Mouse (Mus musculus) embryonic stem cell, embryonic (primary cell): Measurements from ENCODE around the gene Calm3.

Experiments
- CTCF ChIA-PET, 4 experiments: fragments of 300-600 bp in 2 of 4; fragments of 350-600 bp in 2 of 4; sonication (Branson Sonifier 250); formaldehyde crosslinking; loops; one replicate each; lab custom pipeline; 2022; ENCODE audit warnings: inconsistent platforms in 2 of 4; lab: Charles Lee
- POLR2A ChIA-PET, 4 experiments: fragments of 300-600 bp in 2 of 4; fragments of 350-600 bp in 2 of 4; sonication (Branson Sonifier 250); formaldehyde crosslinking; loops; one replicate each; lab custom pipeline; 2022; ENCODE audit warnings: antibody characterized with exemption in 4 of 4, inconsistent platforms in 1 of 4; lab: Charles Lee

The Calm3 gene

DNA sequence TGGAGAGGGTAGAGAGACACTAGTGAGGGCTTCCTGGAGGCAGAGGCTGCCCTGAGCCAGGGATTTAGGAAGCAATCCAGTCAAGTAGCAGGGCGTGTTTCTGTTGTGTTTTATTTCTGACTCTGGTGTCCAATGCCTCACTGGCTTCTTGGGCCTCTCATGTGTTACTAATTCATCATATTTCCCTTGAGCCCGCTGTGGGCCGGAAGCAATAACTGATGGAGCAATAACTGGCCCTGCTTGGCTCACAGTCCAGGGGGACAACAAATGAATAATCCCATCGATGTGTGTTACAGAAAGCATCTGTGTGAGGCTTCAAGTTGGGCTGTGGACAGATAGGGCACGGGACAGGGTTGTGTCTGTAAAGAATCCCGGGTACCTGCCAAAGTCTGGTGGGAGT, 11.6 kb downstream of the Calm3 start:
- ChIA-PET POLR2A (no interaction called here), CTCF (interaction anchor here in 2 of 4 experiments (1.4 to 3.3 kb wide), 4 partner anchors 17 to 38 kb away, joined by 3 to 40 read pairs (median 12); partner anchors contain the start of genes Dact3 (in 2 of the 2) and Gng8 (in 1 of the 2))

DNA sequence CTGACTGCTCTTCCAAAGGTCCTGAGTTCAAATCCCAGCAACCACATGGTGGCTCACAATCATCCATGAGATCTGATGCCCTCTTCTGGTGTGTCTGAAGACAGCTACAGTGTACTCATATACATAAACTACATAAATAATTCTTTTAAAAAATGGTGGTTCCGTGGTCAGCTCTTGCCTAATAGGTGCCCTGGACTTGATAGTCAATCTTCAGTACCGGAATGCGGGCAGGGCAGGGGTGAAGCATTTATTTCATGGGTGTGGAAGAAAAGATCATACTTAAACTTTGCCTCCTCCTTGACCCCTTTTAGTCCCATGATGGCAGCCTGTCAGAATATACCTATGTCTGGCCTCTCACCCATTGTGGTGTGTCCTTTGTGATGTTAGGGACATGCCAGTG, 12.0 kb downstream of the Calm3 start:
- POLR2A ChIA-PET: interaction anchor here in 1 of 4 experiments (0.8 kb wide), 1 partner anchor 113 kb away, joined by 3 read pairs; no protein-coding TSS in a partner anchor

DNA sequence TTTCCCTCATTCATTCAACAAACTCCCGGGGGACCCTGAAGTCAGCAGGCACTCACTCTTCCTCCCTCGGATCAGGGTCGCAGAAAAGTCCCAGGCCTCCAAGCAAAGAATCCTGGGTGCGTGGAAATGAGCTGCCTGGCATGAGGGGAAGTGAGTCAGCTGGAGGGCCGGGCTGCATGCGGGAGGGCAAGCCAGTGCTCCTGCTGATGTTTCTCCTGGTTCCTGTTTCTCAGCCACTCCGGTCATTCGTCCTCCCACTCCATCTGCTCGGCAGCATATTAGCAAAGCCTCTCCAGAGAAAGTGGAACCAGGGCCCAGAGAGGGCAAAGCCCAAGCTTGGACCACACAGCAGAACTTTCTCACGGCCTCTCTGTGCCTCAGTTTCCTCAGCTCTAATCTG, 14.0 kb downstream of the Calm3 start:
- CTCF ChIA-PET: interaction anchor here in 1 of 4 experiments (1.9 kb wide), 1 partner anchor 36 kb away, joined by 6 read pairs; the partner anchor contains the start of gene Dact3
- POLR2A ChIA-PET: no interaction called here

More for the DNA sequence above, 12.0 kb downstream of the Calm3 start:
- CTCF ChIA-PET: interaction anchor here in 2 of 4 experiments (1.4 to 3.3 kb wide), 2 partner anchors 17 to 37 kb away, joined by 3 to 40 read pairs; partner anchors contain the start of gene Dact3 (in 1 of the 2)

DNA sequence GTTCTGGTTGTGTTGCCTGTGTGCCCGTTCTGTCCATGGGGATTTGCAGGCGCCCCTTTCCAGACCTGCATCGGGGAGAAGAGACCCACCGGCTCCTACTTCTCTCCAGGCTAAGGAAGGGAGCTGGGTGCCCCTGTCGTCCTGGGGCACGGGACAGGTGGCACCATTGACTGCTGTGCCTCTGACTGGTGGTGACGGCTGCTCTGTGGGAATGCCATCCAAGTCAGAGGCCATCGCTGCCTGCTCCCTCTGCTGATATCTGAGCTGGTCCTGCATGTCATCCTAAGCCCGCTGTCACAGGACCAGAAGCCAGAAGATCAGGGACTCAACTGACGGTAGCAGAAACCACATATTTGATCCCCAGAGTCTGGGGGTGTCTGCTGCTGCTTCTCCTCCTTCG, 15.1 kb downstream of the Calm3 start:
- CTCF ChIA-PET: interaction anchor here in 1 of 4 experiments (1.0 to 1.9 kb wide), 3 partner anchors 14 to 34 kb away, joined by 4 to 6 read pairs (median 4); partner anchors contain the start of gene Dact3
- POLR2A ChIA-PET: interaction anchor here in 2 of 4 experiments (0.7 to 1.0 kb wide), 2 partner anchors 9 to 14 kb away, joined by 3 to 4 read pairs; no protein-coding TSS in a partner anchor

DNA sequence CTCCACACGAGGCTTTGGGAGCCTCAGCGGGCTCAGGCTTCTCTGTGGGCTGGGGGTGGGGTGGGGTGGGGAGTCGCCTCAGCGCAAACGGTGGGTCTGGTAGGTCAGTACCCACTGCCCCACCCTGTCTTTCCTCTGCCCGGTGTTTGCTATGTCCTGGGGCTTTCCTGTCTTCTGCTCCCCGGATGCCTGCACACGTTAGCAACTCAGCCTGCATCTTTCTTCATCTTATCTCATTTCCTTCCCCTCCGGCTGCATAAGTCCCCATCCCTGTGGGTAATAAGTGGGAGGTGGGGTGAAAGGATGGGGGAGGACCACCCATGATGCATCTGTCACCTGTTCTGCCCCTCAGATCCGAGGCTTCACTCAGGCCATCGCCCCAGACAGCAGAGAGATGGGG, 15.5 kb downstream of the Calm3 start:
- POLR2A ChIA-PET: interaction anchor here in 2 of 4 experiments (0.7 to 1.0 kb wide), 2 partner anchors 8 to 14 kb away, joined by 3 to 4 read pairs; no protein-coding TSS in a partner anchor

DNA sequence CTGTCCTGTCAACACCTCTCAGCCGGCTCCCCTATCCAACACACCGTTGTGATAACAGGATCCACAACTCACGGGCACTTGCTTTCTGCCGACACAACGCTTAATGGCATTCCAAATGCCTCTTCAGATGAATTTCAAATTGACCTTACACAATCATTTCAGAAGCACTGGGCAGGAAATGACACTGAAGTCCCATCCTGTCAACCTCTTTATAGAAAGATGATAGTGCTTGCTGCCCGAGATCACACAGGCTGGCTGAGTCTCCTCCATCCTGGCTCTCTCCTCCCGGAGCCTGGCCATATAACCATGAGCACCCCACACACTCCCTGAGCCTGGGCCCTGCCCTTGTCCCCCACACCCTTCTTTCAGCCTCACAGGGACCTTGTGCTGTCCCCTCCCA, 16.1 kb downstream of the Calm3 start:
- CTCF ChIA-PET: interaction anchor here in 1 of 4 experiments (2.0 to 3.4 kb wide), 2 partner anchors 13 to 16 kb away, joined by 5 to 17 read pairs; partner anchors contain the start of gene Gng8
- POLR2A ChIA-PET: interaction anchor here in 3 of 4 experiments (1.2 to 1.5 kb wide), 3 partner anchors 13 to 33 kb away, joined by 3 to 6 read pairs (median 4); partner anchors contain the start of gene Dact3 (in 1 of the 3)

More for the DNA sequence above, 15.5 kb downstream of the Calm3 start:
- CTCF ChIA-PET: interaction anchor here in 1 of 4 experiments (1.0 to 1.9 kb wide), 3 partner anchors 13 to 34 kb away, joined by 4 to 6 read pairs (median 4); partner anchors contain the start of gene Dact3

DNA sequence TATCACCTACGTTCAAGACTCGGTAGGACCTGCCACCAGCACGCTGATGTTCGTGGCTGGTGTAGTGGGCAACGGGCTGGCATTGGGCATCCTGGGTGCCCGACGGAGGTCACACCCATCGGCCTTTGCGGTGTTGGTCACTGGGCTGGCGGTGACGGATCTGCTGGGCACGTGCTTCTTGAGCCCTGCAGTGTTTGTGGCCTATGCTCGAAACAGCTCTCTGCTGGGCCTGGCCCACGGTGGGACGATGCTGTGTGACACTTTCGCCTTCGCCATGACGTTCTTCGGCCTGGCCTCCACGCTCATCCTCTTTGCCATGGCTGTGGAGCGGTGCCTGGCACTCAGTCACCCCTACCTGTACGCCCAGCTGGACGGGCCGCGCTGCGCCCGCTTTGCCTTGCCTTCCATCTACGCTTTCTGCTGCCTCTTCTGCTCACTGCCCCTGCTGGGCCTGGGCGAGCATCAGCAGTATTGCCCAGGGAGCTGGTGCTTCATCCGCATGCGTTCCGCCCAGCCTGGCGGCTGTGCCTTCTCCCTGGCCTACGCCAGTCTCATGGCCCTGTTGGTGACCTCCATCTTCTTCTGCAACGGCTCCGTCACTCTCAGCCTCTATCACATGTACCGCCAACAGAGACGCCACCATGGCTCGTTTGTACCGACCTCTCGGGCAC, 16.9 kb downstream of the Calm3 start:
- CTCF ChIA-PET: interaction anchor here in 3 of 4 experiments (1.1 to 3.4 kb wide), 5 partner anchors 12 to 53 kb away, joined by 3 to 17 read pairs (median 5); partner anchors contain the start of gene Gng8 (in 1 of the 3)
- POLR2A ChIA-PET: interaction anchor here in 3 of 4 experiments (0.7 to 1.5 kb wide), 7 partner anchors 11 to 33 kb away, joined by 3 to 6 read pairs (median 4); partner anchors contain the start of genes Dact3 (in 1 of the 3) and Gng8 (in 1 of the 3)

DNA sequence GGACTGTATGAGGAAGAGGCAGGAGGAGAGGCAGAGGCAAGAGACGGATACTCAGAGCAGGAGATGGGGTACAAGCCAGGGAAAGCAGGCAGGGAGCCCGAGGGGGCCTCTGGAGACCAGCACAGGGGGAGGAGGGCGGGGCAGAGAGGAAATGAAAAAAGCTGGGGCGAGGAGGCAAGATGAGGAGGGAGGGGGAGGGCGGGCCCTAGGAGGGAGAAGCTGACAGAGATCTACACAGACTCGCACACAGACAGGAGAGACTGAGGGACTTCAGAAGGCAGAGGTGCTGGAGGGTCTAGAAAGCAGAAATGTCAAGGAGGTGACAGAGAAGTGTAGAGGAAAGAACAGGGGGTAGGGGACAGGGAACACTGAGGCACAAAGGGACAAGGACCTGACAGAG, 17.6 kb downstream of the Calm3 start, which contains the start of gene Ptgir:
Gene Ptgir (plus strand): TSS at position 210 of the 400 bp plus-strand sequence.
- POLR2A ChIA-PET: interaction anchor here (0.7 to 1.7 kb wide), 8 partner anchors 11 to 32 kb away, joined by 3 to 6 read pairs (median 4); partner anchors contain the start of genes Dact3 (in 1 of the 4) and Gng8 (in 1 of the 4)
- CTCF ChIA-PET: interaction anchor here in 3 of 4 experiments (0.6 to 3.4 kb wide), 9 partner anchors 11 to 52 kb away, joined by 3 to 17 read pairs (median 3); partner anchors contain the start of gene Gng8 (in 3 of the 3)

DNA sequence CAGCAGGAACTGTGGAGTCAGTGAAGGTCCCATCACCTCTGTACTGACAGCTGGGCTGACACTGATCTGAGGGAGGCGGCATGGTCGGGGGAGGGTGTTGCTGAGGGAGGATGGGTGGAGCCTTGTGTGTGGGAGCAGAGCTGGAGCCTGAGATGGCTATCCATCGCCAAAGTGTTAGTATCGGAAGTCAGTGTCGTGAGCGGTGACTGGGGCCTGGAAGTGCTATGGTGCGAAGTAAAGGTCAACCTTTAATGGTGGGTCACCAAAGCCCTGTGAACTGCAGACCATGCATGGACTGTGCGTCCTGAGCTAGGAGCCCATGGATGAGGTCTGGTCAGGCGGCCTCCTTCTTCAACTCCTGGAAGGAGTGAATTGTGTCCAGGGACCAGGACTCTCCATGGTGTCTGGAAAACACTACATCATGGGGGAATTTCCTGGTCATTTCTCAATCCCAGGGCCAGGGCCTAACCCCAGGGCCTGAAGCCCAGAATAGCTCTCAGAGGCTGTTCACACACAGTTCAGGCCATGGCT, 18.4 kb downstream of the Calm3 start:
- ChIA-PET POLR2A (interaction anchor here in 3 of 4 experiments (0.6 to 1.7 kb wide), 5 partner anchors 10 to 160 kb away, joined by 3 to 5 read pairs (median 3); no protein-coding TSS in a partner anchor), CTCF (interaction anchor here in 3 of 4 experiments (0.5 to 3.4 kb wide), 9 partner anchors 11 to 57 kb away, joined by 3 to 17 read pairs (median 3); partner anchors contain the start of gene Gng8 (in 2 of the 3))

DNA sequence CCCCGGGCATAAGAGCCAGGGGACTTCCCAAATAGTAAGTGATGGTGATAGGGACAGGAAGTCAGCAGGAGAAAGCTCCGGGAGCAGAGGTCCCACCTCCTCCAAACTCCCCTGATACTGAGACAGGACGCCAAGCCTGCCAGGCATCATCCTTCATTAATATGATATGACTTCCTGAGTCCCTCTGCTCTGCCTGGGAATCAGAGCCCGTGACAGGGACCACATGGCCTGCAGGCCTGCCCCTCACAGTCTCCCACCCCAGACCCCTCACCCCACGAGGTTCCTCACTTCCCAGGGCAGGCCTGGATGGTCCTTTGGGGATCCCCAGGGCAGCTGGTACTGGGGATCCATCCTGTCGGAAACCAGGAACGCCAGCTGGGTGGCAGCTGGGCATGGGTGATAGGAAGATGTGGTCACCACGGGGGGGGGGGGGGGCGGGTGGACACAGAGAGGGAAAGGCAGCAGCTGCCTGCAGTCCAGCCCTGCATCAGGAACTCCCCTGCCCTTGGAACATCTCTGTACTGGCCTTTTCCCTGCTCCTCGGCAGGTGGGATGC, 19.7 kb downstream of the Calm3 start:
- POLR2A ChIA-PET: interaction anchor here in 3 of 4 experiments (0.9 to 1.4 kb wide), 5 partner anchors 9 to 50 kb away, joined by 3 to 6 read pairs (median 3); no protein-coding TSS in a partner anchor

DNA sequence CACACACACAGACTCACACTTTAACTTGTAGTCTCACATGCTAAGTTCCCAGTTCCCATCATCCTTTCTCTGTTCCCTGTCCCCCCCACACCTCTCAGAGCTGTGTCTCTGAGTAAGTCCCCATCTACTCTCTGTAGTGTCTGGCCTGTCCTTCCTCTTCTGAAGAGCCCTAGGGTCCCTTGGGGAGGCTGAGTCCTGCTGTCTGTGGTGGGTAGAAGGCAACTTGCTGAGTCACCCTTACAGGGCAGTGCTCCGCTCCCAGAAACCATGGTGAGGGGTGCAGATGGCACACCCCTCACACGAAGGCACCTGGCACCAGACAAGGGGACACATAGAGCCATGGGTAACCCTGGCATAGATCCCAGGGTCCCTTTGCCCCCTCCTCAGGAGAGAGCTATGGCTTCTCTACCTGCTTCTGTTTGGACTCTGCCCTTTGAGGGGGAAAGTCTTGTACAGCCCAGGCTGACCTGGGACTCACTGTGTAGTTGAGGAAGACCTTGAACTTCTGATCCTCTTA, 20.4 kb downstream of the Calm3 start:
- CTCF ChIA-PET: interaction anchor here (0.7 to 2.1 kb wide), 5 partner anchors 8 to 108 kb away, joined by 3 to 12 read pairs (median 4); partner anchors contain the start of gene Gng8 (in 1 of the 4)

More for the DNA sequence above, 19.7 kb downstream of the Calm3 start:
- CTCF ChIA-PET: interaction anchor here (0.6 to 2.1 kb wide), 5 partner anchors 9 to 109 kb away, joined by 3 to 12 read pairs (median 4); partner anchors contain the start of gene Gng8 (in 1 of the 4)

DNA sequence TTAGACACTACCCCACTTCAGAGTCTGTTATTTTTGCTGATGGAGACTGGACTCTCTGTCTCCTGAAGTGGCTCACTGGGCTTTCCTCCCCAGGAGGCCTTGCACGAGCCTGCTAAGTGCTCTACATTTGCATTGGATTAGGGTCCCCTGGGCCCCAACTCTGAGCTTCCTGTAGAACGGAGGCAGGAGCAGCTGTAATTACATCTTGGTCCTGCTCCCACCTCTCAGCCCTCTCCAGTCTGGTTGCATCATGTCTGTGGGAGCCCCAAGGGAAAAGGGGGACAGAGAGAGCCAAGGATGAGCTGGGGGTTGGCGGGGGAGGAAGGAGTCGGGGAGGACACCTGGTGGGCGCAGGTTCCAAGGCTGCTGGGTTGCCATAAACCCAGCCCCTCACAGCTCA, 23.4 kb downstream of the Calm3 start:
- ChIA-PET POLR2A (interaction anchor here in 3 of 4 experiments (0.7 to 2.9 kb wide), 22 partner anchors 8 to 610 kb away, joined by 3 to 12 read pairs (median 4); partner anchors contain the start of genes Dact3 (in 3 of the 3), Gng8 (in 3 of the 3) and Ppp5c (in 1 of the 3)), CTCF (interaction anchor here in 3 of 4 experiments (0.5 to 2.1 kb wide), 11 partner anchors 8 to 158 kb away, joined by 3 to 15 read pairs (median 5); partner anchors contain the start of genes Gng8 (in 3 of the 3) and Dact3 (in 1 of the 3))

More for the DNA sequence above, 20.4 kb downstream of the Calm3 start:
- POLR2A ChIA-PET: interaction anchor here (0.6 to 1.4 kb wide), 6 partner anchors 8 to 49 kb away, joined by 3 to 6 read pairs (median 3); partner anchors contain the start of gene Dact3 (in 1 of the 4)

DNA sequence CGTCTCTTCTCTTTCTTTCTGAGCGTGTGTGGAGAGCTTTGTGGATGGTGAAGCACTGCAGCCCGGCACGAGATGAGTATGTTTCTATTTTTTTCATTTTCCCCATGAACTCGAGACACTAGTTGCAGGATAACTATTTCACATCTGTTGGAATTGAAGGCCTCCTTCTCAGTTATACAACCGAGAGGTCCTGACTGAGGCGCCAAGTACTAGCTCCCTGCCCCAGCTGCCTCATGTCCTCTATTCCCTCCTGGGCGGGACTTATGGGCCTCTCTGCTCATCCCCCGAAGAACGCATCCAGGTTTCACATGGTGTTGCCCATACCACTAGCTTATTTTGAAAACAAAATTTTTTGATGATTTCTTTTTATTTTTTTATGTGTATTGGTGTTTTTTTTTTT, 28.4 kb downstream of the Calm3 start:
- POLR2A ChIA-PET: interaction anchor here (0.6 to 2.0 kb wide), 30 partner anchors 8 to 1883 kb away, joined by 3 to 19 read pairs (median 4); partner anchors contain the start of genes Dact3 (in 2 of the 4), Ptgir (in 2 of the 4), Ap2s1 (in 1 of the 4) and Calm3 (in 1 of the 4)
- CTCF ChIA-PET: interaction anchor here (0.6 to 1.9 kb wide), 63 partner anchors 8 to 848 kb away, joined by 3 to 40 read pairs (median 4); partner anchors contain the start of genes Dact3 (in 3 of the 4), Calm3 (in 1 of the 4), Gm42372 (in 1 of the 4) and Hif3a (in 1 of the 4)

DNA sequence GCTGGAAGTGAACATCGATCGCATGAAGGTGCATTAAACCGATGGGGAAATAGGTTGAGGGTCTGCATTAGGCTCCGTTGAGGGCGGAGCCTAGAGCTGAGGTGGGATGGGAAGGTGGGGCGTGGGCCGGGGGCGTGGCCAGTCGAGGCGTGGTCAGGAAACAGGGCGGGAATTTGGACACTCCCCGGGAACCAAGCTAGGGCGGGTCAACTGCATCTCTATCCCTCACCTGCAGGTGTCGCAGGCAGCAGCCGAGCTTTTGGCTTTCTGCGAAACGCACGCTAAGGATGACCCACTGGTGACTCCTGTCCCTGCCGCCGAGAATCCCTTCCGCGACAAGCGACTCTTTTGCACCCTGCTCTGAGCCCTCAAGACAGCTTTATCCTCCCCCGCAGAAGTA, 28.9 kb downstream of the Calm3 start:
- POLR2A ChIA-PET: interaction anchor here (0.5 to 2.0 kb wide), 33 partner anchors 9 to 1884 kb away, joined by 3 to 19 read pairs (median 4); partner anchors contain the start of genes Dact3 (in 2 of the 4), Ptgir (in 2 of the 4), Ap2s1 (in 1 of the 4) and Calm3 (in 1 of the 4)

DNA sequence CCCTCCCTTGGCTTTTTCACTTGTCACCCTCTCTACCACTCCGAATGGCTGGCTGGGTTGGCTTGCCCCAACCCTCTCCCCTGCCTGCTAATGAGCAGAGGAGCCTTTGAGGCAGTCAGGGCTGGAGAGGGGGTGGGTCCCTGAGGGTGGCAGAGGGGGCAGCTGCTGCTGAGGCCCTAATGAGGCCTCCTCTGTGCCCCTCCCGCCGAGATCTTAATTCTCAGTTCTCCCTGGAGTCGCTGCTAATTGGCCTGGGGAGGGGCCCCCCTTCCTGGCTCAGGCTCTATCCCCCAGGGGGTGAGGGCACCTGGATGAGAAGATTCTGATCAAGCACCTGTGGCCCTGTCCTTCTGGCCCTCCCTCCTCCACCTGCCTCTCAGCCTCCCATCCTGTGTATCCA, 29.6 kb downstream of the Calm3 start:
- CTCF ChIA-PET: interaction anchor here (1.0 to 1.9 kb wide), 23 partner anchors 12 to 265 kb away, joined by 3 to 40 read pairs (median 7); partner anchors contain the start of genes Dact3 (in 2 of the 4), Calm3 (in 1 of the 4), Hif3a (in 1 of the 4) and Prkd2 (in 1 of the 4)
- POLR2A ChIA-PET: interaction anchor here in 2 of 4 experiments (0.8 to 2.0 kb wide), 7 partner anchors 11 to 445 kb away, joined by 3 to 13 read pairs (median 4); partner anchors contain the start of genes Calm3 (in 1 of the 2), Dact3 (in 1 of the 2) and Ptgir (in 1 of the 2)

More for the DNA sequence above, 28.9 kb downstream of the Calm3 start:
- CTCF ChIA-PET: interaction anchor here (0.5 to 1.9 kb wide), 70 partner anchors 9 to 848 kb away, joined by 3 to 40 read pairs (median 4); partner anchors contain the start of genes Dact3 (in 3 of the 4), Ptgir (in 2 of the 4), Calm3 (in 1 of the 4) and Gm42372 (in 1 of the 4)
